Mouse (Mus musculus) stomach, postnatal 0 days (tissue): ENCODE data around the gene Cacna1a. TPM values are rescaled to one million over a fixed set of nuclear protein-coding genes. Genes with fewer than 3 reads are reported as not detected.
A peak's percentile ranks its signal among the peaks of the same experiment; 100 is the strongest.

Experiments
- ATAC-seq: fragments of 200-750 bp; cut with Nextera tagmentation; 2 replicates; pipeline ENCODE4 v1.8.0; 2017; ENCODE audit not compliant: low FRiP score, low TSS enrichment
- DNase-seq: peaks from one replicate; pipeline ENCODE4 v3.0.0-alpha.2; 2016; ENCODE audit warnings: low spot score
- H3K27ac ChIP-seq: fragments of 300-500 bp; sonication (generic); replicated peaks from 2 replicates; pipeline ENCODE4 v1.5.1; 2014; ENCODE audit warnings: mild to moderate bottlenecking, control low read depth
- H3K27me3 ChIP-seq: fragments of 300-500 bp; sonication (generic); 2 replicates; pipeline ENCODE4 v1.6.1; 2014; ENCODE audit warnings: low read length; ENCODE audit not compliant: control insufficient read depth, insufficient read depth
- H3K36me3 ChIP-seq: fragments of 300-500 bp; sonication (generic); 2 replicates; pipeline ENCODE4 v1.6.1; 2014; ENCODE audit warnings: low read length, mixed read lengths; ENCODE audit not compliant: control insufficient read depth, insufficient read depth
- H3K4me1 ChIP-seq: fragments of 300-500 bp; sonication (generic); replicated peaks from 2 replicates; pipeline ENCODE4 v1.6.1; 2014; ENCODE audit warnings: antibody characterized with exemption; ENCODE audit not compliant: control insufficient read depth, insufficient read depth
- H3K4me2 ChIP-seq: fragments of 300-500 bp; sonication (generic); replicated peaks from 2 replicates; pipeline ENCODE4 v1.6.1; 2014; ENCODE audit warnings: low read depth, mild to moderate bottlenecking, control low read depth, moderate library complexity
- H3K4me3 ChIP-seq: fragments of 300-500 bp; sonication (generic); 2 replicates; pipeline ENCODE4 v1.5.1; 2014; ENCODE audit warnings: low read depth, low read length, control low read depth
- H3K9ac ChIP-seq: fragments of 300-500 bp; sonication (generic); 2 replicates; pipeline ENCODE4 v1.6.1; 2014; ENCODE audit warnings: mild to moderate bottlenecking, low read length, control low read depth, mixed read lengths
- H3K9me3 ChIP-seq: fragments of 300-500 bp; sonication (generic); 2 replicates; pipeline ENCODE4 v1.6.1; 2016; ENCODE audit warnings: low read length; ENCODE audit not compliant: control insufficient read depth
- CTCF ChIP-seq: IDR thresholded peaks from 2 replicates; pipeline ENCODE4 v1.5.1; 2016; ENCODE audit warnings: antibody characterized with exemption, low read depth, mild to moderate bottlenecking, moderate library complexity
- EP300 ChIP-seq: optimal IDR thresholded peaks from 2 replicates; pipeline ENCODE3; 2016; ENCODE audit warnings: antibody characterized with exemption
- WGBS: fragments of 180-500 bp; shearing (Covaris S2); extraction: QIAGEN DNeasy Blood & Tissue Kit; methylation state at CpG from one replicate; pipeline ENCODE4 v1.1.7; 2014; 5-methylcytosine and 5-hydroxymethylcytosine counted together
- polyA plus RNA-seq: library from polyadenylated mRNA; unstranded; fragments of >200 nt; fragmentation: Nextera tagmentation; extraction: Ambion mirVana; gene quantifications from 2 replicates; pipeline ENCODE4 v1.2.1, GENCODE M21; 2015

The Cacna1a gene
- polyA plus RNA-seq, 1 experiment from 2014 or later = 2.9 TPM

DNA sequence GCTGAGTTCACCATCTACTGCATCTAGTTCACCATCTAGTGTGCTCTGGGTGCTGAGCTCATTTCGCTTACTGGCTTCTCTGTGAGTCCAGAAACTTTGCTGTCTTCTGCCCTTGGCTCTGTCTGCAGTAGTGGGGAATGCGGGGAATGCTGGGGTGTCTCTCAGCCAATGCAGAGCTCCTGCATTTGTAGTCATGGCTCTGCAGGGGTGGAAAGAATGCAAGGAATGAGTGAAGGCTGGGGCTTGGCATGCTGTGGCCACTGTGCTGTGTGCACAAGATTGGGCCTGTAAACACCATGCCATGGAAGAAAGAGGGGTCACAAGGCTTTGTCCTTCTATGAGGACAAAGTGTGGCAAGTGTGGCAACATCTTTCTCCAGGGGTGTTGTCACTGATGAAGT, 72.5 kb downstream of the Cacna1a start:
- TF ChIP-seq CTCF = no peak
- no peak for TF ChIP-seq EP300
- no peak overlapping the region for H3K27ac ChIP-seq
- H3K27me3 ChIP-seq = no peaks in the 10 kb centered on the region
- H3K9me3 ChIP-seq = no peaks in the 10 kb centered on the region
- no peak overlapping the region for H3K4me3 ChIP-seq
- no peak overlapping the region for H3K4me2 ChIP-seq
- no peak overlapping the region for H3K9ac ChIP-seq
- H3K36me3 ChIP-seq = no peaks in the 10 kb centered on the region
- 42% methylated on average over 2 of the region's 2 CpGs for WGBS
- DNase-seq (no peak), ATAC-seq (no peak)
- H3K4me1 ChIP-seq = no peaks in the 10 kb centered on the region

DNA sequence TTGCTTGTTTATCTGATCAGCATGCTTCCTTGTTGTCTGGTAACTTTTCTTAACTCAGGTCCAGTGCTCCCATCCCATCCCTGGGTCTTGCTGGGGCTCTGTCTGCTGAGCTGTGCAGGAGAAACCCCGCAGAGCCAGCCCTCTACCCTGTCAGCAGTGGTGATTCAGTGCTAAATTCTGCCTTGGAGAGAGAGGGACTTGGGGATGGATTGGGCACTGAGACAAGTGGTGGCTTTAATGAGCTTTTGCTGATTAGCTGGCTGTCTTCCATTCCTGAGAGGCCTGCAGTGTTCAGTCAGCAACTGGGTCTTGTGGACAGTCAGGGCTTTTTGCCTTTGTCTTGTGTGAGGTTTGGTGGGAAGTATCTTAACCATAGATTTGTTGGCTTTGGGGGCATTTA, 78.7 kb downstream of the Cacna1a start:
- Histone ChIP-seq H3K4me3 (no peak overlapping the region), H3K27me3 (no peaks in the 10 kb centered on the region), H3K27ac (no peak overlapping the region), H3K4me2 (no peak overlapping the region), H3K36me3 (no peaks in the 10 kb centered on the region), H3K9ac (no peak overlapping the region), H3K9me3 (no peaks in the 10 kb centered on the region), H3K4me1 (no peaks in the 10 kb centered on the region)
- WGBS = 65% methylated on average over 1 of the region's 1 CpGs
- TF ChIP-seq CTCF = no peak
- TF ChIP-seq EP300 = no peak
- DNase-seq (no peak), ATAC-seq (no peak)

DNA sequence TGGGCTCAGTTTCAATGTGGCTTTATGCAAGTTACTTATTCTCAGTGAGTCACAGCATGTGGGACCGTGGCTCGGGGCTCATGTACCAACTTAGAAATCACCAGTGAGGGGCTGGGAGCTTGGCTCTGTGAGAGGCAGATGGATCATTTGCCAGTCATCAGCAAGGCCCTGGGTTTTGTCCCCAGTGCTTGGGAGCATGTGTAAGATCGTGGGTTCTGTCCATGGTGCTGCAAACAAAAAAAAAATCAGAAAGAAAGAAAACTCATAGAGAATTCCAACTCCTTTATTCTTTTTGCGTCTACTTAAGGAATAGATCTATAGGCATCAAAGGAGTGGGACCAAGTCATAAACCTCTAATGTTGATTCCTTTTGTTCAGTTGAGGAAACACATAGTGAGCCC, 80.8 kb downstream of the Cacna1a start:
- H3K27ac ChIP-seq = no peak overlapping the region
- no peak for ATAC-seq
- no peaks in the 10 kb centered on the region for H3K4me1 ChIP-seq
- no peak overlapping the region for H3K4me3 ChIP-seq
- H3K9me3 ChIP-seq = no peaks in the 10 kb centered on the region
- TF ChIP-seq EP300 = no peak
- TF ChIP-seq CTCF = no peak
- no peak overlapping the region for H3K9ac ChIP-seq
- WGBS = 70% methylated on average over 4 of the region's 4 CpGs
- no peaks in the 10 kb centered on the region for H3K27me3 ChIP-seq
- H3K4me2 ChIP-seq = no peak overlapping the region
- no peaks in the 10 kb centered on the region for H3K36me3 ChIP-seq
- no peak for DNase-seq

DNA sequence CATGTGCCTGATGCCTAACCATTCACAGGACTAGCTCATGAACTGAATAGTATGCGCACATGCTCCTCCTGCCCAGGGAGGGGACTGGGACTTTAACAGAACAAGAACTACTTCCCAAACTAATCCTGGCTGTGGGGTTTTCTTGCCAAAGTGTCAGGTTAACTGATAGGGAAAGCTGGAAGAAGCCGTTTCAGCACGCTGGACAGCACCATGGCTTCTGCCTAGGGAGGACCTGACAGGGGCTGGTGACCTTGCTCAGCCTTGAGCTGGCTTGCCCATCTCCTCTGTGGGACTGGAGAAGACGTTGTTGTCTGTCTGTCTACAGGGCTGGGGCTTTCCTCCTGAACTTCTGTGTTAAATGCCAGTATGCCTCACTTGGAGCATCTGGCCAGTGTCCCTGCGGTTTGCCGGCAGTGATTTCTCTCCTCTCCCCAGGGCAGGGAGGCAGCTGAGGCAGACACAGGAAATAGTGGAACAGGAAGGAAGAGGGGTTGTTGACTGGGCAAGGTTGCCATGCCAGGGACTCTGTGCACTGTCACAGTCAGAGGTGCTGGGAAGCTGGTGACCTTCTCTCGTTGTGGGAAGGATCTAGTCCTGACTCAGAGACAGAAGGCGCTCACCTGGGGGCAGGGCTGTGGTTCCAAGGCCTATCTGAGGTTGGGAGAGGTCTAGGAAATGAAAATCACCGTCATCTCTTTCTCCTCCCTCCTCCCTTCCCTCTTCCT, 83.2 kb downstream of the Cacna1a start:
- 45% methylated on average over 9 of the region's 9 CpGs for WGBS
- H3K36me3 ChIP-seq = no peaks in the 10 kb centered on the region
- H3K9ac ChIP-seq = no peak overlapping the region
- no peaks in the 10 kb centered on the region for H3K27me3 ChIP-seq
- H3K4me2 ChIP-seq = no peak overlapping the region
- no peaks in the 10 kb centered on the region for H3K4me1 ChIP-seq
- TF ChIP-seq EP300 (no peak), CTCF (no peak)
- no peak overlapping the region for H3K27ac ChIP-seq
- no peak for ATAC-seq
- DNase-seq = peak; percentile 73
- H3K9me3 ChIP-seq = no peaks in the 10 kb centered on the region
- H3K4me3 ChIP-seq = no peak overlapping the region

DNA sequence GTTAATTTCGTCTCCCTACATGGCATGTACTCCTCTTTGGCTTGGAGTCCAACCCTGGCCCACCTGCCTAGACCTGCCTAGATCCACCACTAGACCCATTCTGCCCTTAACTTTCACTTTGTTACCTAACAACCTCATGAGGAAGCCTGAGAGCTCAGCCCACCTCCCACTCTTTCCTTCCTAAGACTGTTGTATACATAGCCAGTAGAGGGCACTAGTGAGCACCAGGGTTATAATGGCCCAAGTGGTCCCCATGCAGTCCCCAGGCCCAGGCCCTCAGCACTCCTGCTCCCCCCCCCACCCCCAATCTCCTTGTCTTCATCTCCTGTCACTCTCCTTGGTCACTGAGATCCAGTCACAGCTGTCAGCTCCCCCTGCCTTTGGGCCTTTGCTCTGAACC, 86.2 kb downstream of the Cacna1a start:
- ATAC-seq (no peak), DNase-seq (no peak)
- no peaks in the 10 kb centered on the region for H3K36me3 ChIP-seq
- 80% methylated on average over 1 of the region's 1 CpGs for WGBS
- H3K4me3 ChIP-seq = no peak overlapping the region
- H3K27me3 ChIP-seq = no peaks in the 10 kb centered on the region
- H3K9me3 ChIP-seq = no peaks in the 10 kb centered on the region
- no peak overlapping the region for H3K27ac ChIP-seq
- no peak overlapping the region for H3K4me2 ChIP-seq
- no peak for TF ChIP-seq EP300
- TF ChIP-seq CTCF = peak; percentile 41; the same call in 1 of the 2 replicates
- H3K4me1 ChIP-seq = no peaks in the 10 kb centered on the region
- H3K9ac ChIP-seq = no peak overlapping the region

DNA sequence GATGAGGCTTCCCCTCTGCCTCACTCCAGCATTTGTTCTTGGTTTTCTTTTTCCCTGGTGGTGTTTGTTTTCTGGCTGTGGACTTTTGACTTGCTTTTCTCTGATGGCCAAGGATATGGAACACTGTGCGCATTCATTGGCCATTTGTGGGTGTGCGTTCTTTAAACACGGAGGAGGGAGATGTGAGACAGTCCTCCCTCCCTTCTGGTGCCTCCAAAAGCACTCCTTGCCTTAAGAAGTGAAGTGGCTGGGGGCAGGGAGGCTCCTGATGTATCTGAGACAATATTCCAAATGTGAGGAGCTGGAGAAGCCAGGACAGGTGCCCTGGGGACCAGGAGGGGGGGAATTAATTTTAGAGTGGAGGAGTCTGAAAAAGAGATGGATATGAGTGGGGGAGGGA, 89.1 kb downstream of the Cacna1a start:
- Histone ChIP-seq H3K36me3 (no peaks in the 10 kb centered on the region), H3K27me3 (no peaks in the 10 kb centered on the region), H3K4me1 (no peaks in the 10 kb centered on the region), H3K9ac (no peak overlapping the region), H3K4me2 (no peak overlapping the region), H3K27ac (no peak overlapping the region), H3K9me3 (no peaks in the 10 kb centered on the region), H3K4me3 (no peak overlapping the region)
- no peak for DNase-seq
- 72% methylated on average over 3 of the region's 3 CpGs for WGBS
- no peak for ATAC-seq
- no peak for TF ChIP-seq EP300
